Mouse (Mus musculus) bone marrow macrophage, adult 2 months (primary cell): ENCODE measurements at regions not wholly inside any gene's neighbourhood (a gene's known extent, or its start where the extent isn't known, plus 50 kb on each side); places are given as distances from the start of the nearest gene placed in this dataset.

ENCODE experiments used
- H3K27ac ChIP-seq: 2 replicates; pipeline ENCODE4 v1.5.1; 2012; ENCODE audit warnings: low read depth, low read length; ENCODE audit not compliant: insufficient read depth
- H3K4me1 ChIP-seq: 2 replicates; pipeline ENCODE4 v1.6.1; 2012; ENCODE audit warnings: low read length; ENCODE audit not compliant: control insufficient read depth, insufficient read depth
- H3K4me3 ChIP-seq: 2 replicates; pipeline ENCODE4 v1.5.1; 2012; ENCODE audit warnings: mild to moderate bottlenecking, low read length, moderate library complexity; ENCODE audit not compliant: insufficient read depth
- CTCF ChIP-seq: IDR thresholded peaks from 2 replicates; pipeline ENCODE4 v1.5.1; 2012; ENCODE audit warnings: low read depth, mild to moderate bottlenecking, low read length, moderate library complexity
- POLR2A ChIP-seq: IDR thresholded peaks from 2 replicates; pipeline ENCODE4 v1.6.1; 2012; ENCODE audit warnings: mild to moderate bottlenecking, low read depth, low read length, borderline replicate concordance

GRCm38 (mm10) chr19:21036507-21037425 lies 82.8 kb upstream of the Tmc1 start:
- Histone ChIP-seq H3K4me1 (peaks cover 44% of the 10 kb centered on the region), H3K4me3 (peak overlapping the region; percentile 19), H3K27ac (peak overlapping the region; percentile 79)
- TF ChIP-seq POLR2A, result no peak
- TF ChIP-seq CTCF, result no peak

DNA sequence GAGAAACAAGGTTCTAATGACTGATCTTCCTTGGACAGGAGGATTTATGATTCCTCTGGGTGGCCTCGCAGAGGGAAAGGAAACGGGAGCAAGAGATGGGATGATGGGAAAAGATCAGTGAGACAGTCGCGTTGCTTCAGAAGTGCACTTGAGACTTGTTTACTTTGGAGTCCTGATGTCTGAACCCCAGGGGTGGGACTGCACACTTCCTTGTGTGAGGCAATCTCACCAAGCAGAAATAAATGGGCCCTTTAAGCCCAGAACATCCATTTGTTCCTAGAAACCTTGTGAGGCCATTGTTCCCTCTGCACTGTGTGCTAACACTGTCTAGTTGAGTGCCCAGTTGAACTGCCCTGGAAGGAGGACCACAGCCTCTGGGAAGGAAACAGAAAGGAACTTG lies 81.5 kb upstream of the Tmc1 start:
- peak overlapping the region; percentile 59 for H3K27ac ChIP-seq
- H3K4me1 ChIP-seq, result peaks cover 51% of the 10 kb centered on the region
- no peak overlapping the region for H3K4me3 ChIP-seq
- TF ChIP-seq POLR2A (no peak), CTCF (no peak)

DNA sequence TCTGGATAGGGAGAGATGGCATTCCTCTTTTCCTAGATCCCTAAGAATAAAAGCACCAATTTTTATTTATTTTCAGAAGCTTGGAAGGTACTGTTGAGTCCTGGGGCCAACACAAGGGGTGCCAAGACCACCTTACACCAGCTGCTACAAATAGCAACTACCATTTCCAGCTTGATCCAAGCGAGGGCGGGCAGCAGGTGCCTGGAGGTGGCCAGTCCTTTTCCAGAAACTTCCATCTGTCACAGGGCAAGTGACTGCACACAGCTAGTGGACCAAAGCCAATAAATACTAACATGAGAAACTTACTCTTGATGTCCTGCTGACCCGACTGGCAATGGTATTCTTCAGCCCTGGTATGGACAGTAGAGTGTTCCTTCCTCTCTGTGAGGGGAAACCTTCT lies 80.0 kb upstream of the Tmc1 start:
- no peak for TF ChIP-seq CTCF
- no peak for TF ChIP-seq POLR2A
- H3K4me1 ChIP-seq, result peaks cover 53% of the 10 kb centered on the region
- H3K27ac ChIP-seq, result no peak overlapping the region
- H3K4me3 ChIP-seq, result no peak overlapping the region

DNA sequence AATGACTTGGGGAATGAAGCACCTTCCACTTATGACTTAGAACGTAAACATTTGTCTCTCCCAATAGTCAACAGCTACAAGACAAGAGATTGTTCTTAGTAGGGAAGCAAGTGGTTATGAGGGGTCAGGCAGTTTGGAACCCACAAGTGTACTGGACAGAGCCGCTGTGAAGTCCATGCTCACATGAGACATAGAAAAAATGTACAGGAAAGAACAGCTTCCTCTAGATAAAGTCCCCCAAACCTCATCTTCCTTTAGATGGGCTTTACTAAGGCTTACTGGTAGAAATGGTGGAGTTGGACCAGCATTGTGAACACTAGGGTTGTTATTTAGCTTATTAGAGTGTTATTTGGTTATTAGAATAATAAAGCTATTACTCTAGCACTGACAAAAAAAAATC lies 78.6 kb upstream of the Tmc1 start:
- TF ChIP-seq CTCF (no peak), POLR2A (no peak)
- peak overlapping the region; percentile 42 for H3K27ac ChIP-seq
- peaks cover 49% of the 10 kb centered on the region for H3K4me1 ChIP-seq
- no peak overlapping the region for H3K4me3 ChIP-seq

GRCm38 (mm10) chr19:21031768-21032308 lies 77.8 kb upstream of the Tmc1 start:
- no peak for TF ChIP-seq CTCF
- TF ChIP-seq POLR2A, result no peak
- Histone ChIP-seq H3K4me1 (peaks cover 45% of the 10 kb centered on the region), H3K4me3 (no peak overlapping the region; the same call in 1 of the 2 replicates), H3K27ac (peak overlapping the region; percentile 90)

- Histone ChIP-seq H3K4me3 (no peak overlapping the region), H3K27ac (no peak overlapping the region), H3K4me1 (peaks cover 39% of the 10 kb centered on the region)
- no peak for TF ChIP-seq POLR2A
- no peak for TF ChIP-seq CTCF
Measured at GRCm38 (mm10) chr19:21030971-21031370, 77.0 kb upstream of the Tmc1 start.

- Histone ChIP-seq H3K4me3 (no peak overlapping the region), H3K4me1 (peaks cover 20% of the 10 kb centered on the region)
- TF ChIP-seq POLR2A (no peak), CTCF (no peak)
Measured at GRCm38 (mm10) chr19:21028981-21029380, 75.0 kb upstream of the Tmc1 start.

GRCm38 (mm10) chr19:21012391-21012790 lies 58.4 kb upstream of the Tmc1 start:
- TF ChIP-seq POLR2A, result no peak
- TF ChIP-seq CTCF, result no peak
- H3K4me1 ChIP-seq, result no peaks in the 10 kb centered on the region
- H3K27ac ChIP-seq, result no peak overlapping the region
- H3K4me3 ChIP-seq, result no peak overlapping the region

More at GRCm38 (mm10) chr19:21028981-21029380, 75.0 kb upstream of the Tmc1 start:
- no peak overlapping the region for H3K27ac ChIP-seq

DNA sequence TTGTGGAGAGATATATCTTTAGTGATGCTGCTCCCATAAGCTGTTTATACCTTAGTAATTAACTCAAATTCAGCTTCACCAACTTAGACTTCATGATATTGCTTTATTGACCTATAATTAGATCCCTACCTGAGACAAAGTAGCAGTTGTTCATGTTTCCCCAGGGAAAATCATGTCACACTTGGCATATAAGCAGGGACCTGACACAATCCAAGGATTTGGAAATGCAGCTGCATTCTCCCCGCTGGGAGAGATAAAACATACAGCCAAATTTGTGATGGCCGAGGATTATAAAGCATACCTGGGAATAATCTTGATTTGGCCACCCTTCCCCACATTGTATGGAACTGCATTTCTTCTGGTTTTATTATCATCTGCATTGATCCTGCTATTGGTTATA lies 55.6 kb upstream of the Tmc1 start:
- Histone ChIP-seq H3K4me3 (no peak overlapping the region), H3K4me1 (no peaks in the 10 kb centered on the region), H3K27ac (no peak overlapping the region)
- TF ChIP-seq CTCF (no peak), POLR2A (no peak)

- Histone ChIP-seq H3K27ac (no peak overlapping the region), H3K4me1 (no peaks in the 10 kb centered on the region), H3K4me3 (no peak overlapping the region)
- TF ChIP-seq POLR2A (no peak), CTCF (no peak)
Measured at GRCm38 (mm10) chr19:21004411-21004810, 50.4 kb upstream of the Tmc1 start.
